Mouse (Mus musculus): ENCODE measurements around the gene Fasl. TPM values are rescaled to one million over a fixed set of nuclear protein-coding genes. Genes with fewer than 3 reads are reported as not detected.

Fasl gene
- total RNA-seq, 2 experiments from 2014 or later = 0.30 TPM; not detected in 1

DNA sequence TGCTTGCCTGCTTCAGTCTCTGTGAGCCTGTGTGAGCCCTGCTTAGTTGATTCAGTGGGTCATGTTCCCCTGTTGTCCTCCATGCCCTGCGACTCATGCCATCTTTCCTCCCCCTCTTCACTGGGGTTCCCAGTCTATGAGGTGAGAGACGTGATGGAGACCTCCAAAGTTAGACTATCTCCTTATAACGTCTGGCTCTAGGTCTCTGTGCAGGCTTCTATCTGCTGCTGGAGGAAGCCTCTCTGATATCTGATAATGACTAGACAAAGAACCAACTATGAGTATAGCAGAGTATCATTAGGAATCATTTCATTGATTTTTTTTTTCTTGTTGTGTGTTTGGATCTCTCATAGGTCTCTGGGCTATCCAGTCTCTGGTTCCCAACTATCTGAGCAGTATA is 31.7 kb downstream of the Fasl start:
- no peak for DNase-seq

DNA sequence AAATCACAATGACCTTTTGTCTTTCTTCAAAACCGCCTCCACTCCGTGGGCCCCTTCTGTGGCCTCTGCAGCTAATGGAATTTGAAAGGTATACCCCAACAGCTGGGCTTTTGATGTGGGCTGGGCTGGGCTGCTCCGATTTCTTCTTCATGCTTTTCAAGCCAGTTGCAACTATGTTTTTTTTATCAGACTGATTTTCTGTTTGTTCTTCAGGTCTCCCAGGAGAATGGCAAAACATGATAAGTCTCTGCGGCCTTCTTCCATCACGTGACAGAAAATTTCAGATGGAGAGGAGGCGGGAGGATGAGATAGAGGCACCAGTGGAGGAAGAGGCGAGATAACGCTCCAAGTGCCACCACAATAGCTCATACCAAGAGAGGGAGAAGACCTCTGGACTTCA is 37.0 kb downstream of the Fasl start:
- DNase-seq = no peak

DNA sequence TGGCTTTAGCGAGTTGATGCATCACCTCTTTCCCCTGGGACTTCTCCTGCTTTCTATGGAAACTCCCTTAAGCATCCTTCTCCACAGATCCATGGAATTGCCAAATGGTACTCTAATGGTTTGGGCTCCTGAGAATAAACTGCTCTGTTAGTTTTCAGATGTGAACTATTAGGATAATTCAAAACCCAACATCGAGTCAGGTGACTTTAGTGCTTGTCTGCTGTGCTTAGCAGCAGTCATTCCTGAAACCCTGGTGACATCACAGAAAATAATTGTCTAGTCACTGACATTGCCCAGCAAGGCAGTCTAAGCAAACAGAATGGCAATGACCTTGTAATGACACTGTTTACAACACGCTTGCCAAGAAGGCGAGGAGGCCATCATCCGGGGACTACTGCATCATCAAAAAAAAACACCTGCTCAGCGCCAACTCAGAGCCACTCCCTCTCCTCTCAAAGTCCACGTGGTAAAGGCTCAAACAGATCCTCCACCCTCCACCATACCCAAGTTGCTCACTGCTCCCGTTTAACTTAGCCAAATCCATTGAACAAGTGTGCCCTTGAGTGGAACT is 37.7 kb downstream of the Fasl start:
- DNase-seq = no peak

DNA sequence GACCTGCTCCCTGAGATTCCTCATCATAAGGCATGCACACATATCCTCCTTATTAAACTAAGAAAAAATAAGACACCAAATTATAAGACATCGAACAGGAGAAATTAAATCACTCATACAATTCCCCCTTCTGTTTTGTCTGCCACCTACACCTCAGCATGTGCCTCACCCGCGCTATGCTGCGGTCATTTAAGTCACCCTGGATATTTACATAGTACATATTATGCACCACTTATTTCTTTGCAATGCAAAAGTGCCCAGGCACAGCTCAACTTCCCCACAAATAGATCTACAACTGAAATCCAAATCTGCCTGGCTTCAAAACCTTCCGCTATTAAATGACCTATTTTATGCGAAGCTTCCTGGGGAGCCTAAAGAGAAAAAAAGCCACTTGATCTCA is 39.6 kb downstream of the Fasl start:
- no peak for DNase-seq

DNA sequence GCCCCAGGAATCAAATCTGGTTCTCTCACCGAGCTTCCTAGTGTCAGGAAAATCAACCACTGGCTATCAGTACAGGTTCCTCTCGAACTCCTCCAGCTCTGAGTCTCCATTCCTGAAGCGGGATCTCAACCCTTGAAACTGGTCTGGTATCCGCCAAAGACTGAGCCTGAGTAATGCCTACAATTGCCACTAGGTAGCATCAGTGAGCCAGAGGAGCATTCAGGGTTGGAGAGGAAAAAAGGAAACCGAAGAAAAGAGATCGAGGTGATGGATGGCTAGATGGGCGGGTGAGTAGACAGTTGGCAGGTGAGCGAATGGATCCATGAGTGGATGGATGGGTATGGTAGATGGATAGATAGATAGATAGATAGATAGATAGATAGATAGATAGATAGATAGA is 40.2 kb downstream of the Fasl start:
- peak; percentile 20 to 48 for DNase-seq

DNA sequence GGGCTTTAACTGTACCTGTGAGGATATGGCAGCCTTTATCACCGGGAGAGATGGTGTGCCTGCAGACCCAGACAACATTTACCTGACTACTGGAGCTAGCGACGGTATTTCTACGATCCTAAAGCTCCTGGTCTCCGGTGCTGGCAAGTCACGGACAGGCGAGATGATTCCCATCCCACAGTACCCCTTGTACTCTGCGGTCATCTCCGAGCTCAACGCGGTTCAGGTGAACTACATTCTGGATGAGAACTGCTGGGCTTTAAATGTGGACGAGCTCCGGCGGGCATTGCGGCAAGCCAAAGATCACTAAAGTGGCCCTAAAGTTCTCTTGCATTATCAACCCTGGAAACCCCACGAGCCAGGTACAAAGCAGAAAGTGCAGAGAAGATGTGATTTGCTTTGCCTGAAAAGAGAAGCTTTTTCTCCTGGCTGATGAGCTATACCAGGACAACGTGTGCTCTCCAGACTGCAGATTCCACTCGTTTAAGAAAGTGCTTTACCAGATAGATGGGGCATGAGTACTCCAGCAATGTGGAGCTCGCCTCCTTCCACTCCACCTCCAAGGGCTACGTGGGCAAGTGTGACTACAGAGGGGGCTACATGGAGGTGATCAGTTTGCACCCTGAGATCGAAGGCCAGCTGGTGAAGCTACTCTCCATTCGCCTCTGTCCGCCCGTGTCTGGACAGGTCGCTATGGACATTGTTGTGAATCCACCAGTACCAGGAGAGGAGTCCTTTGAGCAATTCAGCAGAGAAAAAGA is 41.6 kb downstream of the Fasl start:
- no peak for DNase-seq

DNA sequence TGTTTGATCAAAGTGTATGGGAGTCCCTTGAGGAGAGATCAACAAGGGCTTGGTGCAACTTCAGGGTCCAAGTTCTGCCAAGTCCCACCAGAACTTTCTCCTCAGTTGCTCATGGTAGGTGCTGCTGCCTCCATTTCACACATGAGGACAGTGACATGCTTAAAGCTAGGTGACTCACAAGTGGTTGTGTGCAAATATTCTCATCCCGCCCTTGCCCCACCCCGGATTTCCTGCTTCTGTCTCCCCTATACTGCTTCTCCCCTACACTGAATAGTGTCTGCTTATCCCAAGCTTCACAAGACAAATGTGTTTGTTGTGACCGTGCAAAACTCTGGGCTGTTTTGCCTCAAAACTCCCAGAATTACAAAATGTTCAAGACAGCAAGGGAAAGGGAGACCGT is 43.4 kb downstream of the Fasl start:
- DNase-seq = no peak

DNA sequence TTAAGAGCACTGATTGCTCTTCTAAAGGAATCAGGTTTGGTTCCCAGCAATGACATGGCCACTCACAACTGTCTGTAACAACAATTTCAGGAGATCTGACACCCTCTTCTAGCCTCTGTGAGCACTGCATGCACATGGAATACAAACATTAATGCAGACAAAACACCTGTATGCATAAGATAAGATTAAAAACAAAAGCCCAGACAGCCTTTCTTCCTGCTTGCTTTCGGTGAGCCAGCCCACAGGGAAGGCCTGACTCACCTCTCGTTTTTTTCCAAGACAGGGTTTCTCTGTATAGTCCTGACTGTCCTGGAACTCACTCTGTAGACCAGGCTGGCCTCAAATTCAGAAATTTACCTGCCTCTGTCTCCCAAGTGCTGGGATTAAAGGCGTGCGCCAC is 44.1 kb downstream of the Fasl start:
- no peak for DNase-seq

DNA sequence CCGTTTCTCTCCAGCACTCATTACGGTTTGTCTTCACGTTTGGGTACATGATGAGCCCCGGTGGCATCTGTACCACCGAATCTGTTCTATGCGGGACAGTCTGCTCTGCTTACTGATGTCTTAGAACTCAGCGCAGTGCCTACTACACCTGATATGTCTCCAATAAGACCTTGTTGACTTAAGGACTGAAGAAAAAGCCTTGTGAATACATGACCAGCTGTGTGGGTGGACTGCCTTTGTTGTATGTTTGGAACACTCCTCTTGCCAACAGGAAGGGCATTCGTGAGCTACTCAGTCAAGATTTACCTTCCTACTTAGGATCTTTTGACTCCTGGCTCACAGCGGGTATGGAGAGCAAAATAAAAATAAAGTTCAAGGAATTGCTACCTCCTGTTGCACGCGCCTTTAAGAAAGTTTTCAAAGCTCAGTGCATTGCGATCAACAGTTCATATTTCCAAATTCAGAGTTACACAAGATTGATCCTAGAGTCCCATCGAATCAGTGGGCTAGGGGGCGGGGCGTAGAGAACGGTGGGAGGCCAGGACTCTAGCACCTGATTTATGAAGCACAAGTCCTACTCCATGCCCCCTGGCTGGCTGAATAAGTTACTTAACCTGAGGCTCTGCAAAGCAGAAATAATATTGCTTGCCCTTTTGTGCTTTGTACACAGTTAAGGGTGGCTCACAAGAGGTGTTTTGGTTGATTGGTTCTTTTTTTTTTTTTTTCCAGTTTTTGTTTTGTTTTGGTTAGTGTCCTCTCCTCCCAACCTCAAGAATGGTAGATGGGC is 45.6 kb downstream of the Fasl start:
- no peak for DNase-seq

DNA sequence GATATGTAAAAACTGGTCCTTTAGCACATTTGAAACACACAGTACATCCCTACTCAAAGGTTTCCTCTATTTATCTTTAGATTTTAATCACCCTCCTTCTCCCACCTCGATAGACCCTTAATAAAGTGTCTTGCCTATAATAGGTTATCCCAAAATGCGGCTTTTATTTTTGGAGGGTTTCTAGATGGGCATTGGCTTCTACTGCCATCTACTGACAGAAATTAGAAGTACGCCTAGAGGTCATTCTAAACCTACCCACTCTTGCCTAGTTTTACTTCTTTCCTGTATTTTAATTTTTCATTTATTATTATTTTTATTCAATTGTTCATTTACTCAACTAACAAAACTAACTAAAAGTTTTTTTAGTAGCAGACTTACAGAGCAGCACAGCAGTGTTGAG is 51.4 kb downstream of the Fasl start:
- no peak for DNase-seq

DNA sequence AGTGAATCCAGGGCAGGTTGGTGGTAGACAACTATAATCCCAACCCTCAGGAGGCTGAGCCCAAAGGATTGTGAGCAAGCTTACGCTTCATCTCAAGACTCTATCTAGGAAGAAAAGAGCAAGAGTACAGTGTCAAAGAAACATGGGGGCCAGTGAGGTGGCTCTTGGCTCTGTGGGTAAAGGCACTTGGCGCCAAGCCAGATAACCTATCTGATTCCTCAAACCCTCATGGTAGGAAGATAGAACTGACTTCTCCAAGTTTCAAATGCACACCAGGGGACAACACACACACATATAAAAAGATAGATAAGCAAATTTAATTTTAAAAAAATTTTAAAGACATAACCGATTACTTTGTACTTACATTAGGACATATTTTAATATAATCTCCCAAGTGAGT is 52.0 kb downstream of the Fasl start:
- DNase-seq = no peak

DNA sequence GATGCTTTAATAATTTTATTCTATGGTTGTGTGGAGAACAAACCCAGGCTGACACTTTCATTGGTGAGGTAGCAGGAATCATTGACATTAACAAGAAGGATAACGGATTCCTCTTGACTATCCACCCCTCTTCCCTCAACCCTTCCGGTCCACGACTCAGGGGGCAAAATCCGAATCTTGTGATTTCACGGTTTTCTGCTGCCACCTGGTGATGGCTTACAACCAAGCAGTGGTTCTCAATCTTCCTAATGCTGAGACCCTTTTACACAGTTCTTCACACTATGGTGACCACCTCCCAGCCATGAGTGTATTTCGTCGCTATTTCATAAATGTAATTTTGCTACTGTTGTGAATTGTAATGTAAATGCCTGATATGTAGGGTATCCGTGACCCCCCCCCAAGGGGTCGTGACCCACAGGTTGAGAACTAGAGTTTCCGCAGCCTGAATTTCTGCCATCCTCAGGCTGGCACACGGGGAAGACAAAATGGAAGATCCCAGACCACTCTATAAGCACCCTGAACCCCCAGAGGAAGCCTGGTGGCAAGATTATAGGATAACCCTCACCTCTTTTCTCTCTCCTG is 52.7 kb downstream of the Fasl start:
- DNase-seq = no peak

DNA sequence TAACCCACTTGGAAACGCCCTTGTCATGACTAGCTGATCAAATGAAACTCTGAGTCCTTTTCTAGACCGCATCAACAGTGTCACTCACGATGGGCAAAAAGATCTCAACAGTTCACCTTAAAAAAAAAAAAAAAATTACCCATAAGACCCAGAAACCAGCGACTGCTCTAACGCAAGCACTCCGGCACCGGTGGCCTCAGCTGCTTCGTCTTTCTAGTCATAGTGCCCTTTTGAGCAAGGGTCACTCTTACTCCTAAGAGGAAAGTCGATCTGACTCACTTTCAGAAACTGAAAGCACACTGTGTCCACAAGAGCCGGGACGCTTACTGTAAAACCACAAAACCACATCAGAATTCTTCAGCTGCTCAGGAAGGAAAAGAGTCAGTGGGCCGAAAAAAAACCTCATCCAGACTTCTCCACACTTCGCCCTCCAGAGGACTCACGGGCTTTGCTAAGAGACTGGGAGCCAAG is 53.5 kb downstream of the Fasl start:
- no peak for DNase-seq

DNA sequence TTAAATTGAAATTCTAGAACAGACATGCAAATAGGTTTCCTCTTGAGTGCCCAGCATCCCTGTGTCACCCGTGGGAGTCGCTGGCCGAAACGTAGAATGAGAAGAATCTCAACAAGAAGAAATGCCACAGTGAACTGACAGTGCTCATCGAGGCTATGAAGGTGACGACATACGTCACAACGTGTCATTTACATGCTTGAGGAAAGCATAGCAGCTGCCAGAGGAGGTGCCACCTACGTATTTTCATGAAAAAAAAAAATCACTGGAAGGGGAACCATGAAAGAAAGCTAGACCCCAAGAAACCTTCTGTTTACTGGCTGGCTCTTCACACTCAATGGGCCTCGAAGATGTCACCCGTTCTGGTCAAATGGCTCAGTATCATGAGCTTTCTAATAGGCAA is 54.0 kb downstream of the Fasl start:
- no peak for DNase-seq

Other genes starting within 250 kb of the Fasl start
- gene Suco, start 88.2 kb upstream of the Fasl start, total RNA-seq (2021) = 10 to 100 TPM; 32.2 to 38.1 TPM
- gene Pigc, start 180.7 kb upstream of the Fasl start, total RNA-seq (2021) = 10 to 100 TPM; 13.5 to 16.1 TPM
- gene 4930558K02Rik, start 191.1 kb upstream of the Fasl start, total RNA-seq (2021) = not detected